Mouse (Mus musculus) ovary, postnatal 10 days (tissue): Measurements from ENCODE around the gene Diras1.

Source experiments
- DNase-seq: peaks from one replicate; pipeline ENCODE4 v3.0.0; 2022; ENCODE audit warnings: low spot score

Gene Diras1

DNA sequence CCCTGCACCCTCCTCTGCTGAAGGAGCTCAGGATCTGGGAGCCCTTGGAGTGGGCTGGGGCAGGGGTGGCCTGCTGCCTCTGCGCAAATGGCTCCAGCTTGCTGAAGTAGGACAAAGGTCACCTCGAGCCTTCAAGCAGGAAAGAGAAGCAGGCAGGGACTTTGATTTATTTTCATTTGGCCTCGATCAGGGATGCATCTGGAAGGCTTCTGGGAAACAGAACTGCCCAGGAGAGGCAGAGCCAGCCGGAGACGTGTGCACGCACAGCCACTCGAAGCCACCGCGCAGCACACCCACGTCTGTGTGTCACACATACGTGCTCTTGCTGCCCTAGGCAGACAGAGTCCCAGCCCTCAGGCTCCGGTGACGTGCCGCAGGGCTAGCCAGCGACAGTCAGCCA is 53.9 kb downstream of the Diras1 start:
- DNase-seq: no peak

DNA sequence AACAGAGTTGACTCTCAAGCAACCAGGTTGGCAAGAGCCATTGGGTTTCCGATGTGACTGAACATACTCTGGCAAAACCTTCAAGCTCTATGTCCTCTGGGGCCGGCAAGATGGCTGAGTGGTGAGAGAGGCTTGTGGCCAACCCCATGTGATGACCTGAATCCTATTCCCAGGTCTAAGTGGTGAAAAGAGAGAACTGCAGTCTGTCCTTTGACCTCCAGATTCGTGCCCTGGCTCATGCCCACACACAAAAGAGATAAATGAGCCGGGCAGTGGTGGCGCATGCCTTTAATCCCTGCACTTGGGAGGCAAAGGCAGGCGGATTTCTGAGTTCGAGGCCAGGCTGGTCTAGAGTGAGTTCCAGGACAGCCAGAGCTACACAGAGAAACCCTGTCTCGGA is 55.3 kb downstream of the Diras1 start:
- no peak for DNase-seq
